Mouse (Mus musculus) cerebellum, adult 2 months (tissue): ENCODE data around the gene Pofut1. TPM values are rescaled to one million over a fixed set of nuclear protein-coding genes. Genes with fewer than 3 reads are reported as not detected.
A peak's percentile ranks its signal among the peaks of the same experiment; 100 is the strongest.

ENCODE experiments used
- DNase-seq, 2 experiments: peaks; one replicate each; pipeline ENCODE4 v3.0.0; 2021
- H3K27ac ChIP-seq: fragments of 200-500 bp; 2 replicates; pipeline ENCODE4 v1.5.1; 2012; ENCODE audit warnings: low read length, control low read depth, inconsistent platforms; ENCODE audit not compliant: insufficient read depth
- H3K27me3 ChIP-seq: fragments of 200-500 bp; 2 replicates; pipeline ENCODE4 v1.6.1; 2012; ENCODE audit warnings: inconsistent platforms, mild to moderate bottlenecking, low read length, moderate library complexity; ENCODE audit not compliant: control insufficient read depth, insufficient read depth
- H3K4me1 ChIP-seq: fragments of 200-500 bp; 2 replicates; pipeline ENCODE4 v1.6.1; 2011; ENCODE audit warnings: low read length; ENCODE audit not compliant: control insufficient read depth, insufficient read depth
- H3K4me3 ChIP-seq: fragments of 200-500 bp; replicated peaks from 2 replicates; pipeline ENCODE3; 2011; ENCODE audit warnings: mild to moderate bottlenecking, low read depth, low read length, control low read depth; ENCODE audit not compliant: insufficient read depth
- CTCF ChIP-seq: fragments of 200-500 bp; IDR thresholded peaks from 2 replicates; pipeline ENCODE4 v1.5.1; 2011; ENCODE audit warnings: low read depth, mild to moderate bottlenecking, control low read depth, low read length, moderate library complexity, borderline replicate concordance; ENCODE audit not compliant: insufficient read depth
- POLR2A ChIP-seq: fragments of 200-500 bp; IDR thresholded peaks from 2 replicates; pipeline ENCODE4 v1.6.1; 2011; ENCODE audit warnings: low read length, control low read depth, borderline replicate concordance; ENCODE audit not compliant: insufficient read depth
- WGBS: fragments of 180-500 bp; shearing (Covaris S2); methylation state at CpG from one replicate; pipeline ENCODE4 v1.1.7; 2018; 5-methylcytosine and 5-hydroxymethylcytosine counted together
- polyA plus RNA-seq: library from polyadenylated mRNA; depleted of rRNA; stranded (reverse); fragments of >200 nt; gene quantifications from 2 replicates; pipeline ENCODE4 v1.2.3, GENCODE M21; 2012

Pofut1 gene
- polyA plus RNA-seq, 1 experiment, result 19.1 TPM

DNA sequence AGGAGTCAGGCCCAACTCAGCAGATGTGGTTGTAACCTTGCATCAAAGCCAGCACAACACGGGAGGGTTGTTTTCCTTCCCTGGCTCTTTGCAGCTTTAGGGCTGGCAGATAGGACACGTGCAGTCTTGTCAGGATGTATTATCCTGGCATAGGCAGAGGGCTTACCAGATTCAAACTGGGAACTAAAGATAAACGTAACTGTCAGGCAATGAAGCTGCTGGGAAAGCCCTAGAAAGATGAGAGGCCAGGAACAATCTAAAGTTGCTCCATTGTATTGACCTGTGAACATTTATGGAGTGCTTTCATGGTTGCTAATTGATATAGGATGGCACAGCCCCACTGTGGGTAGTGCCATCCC is 15.8 kb upstream of the Pofut1 start:
- TF ChIP-seq CTCF, result no peak
- TF ChIP-seq POLR2A, result no peak
- Histone ChIP-seq H3K27ac (peak overlapping the region; percentile 49), H3K4me1 (peaks cover 7% of the 10 kb centered on the region; the same call in 1 of the 2 replicates), H3K27me3 (no peaks in the 10 kb centered on the region), H3K4me3 (peak overlapping the region; percentile 60)
- no peak for DNase-seq
- under 1% methylated on average over 3 of the region's 3 CpGs for WGBS

DNA sequence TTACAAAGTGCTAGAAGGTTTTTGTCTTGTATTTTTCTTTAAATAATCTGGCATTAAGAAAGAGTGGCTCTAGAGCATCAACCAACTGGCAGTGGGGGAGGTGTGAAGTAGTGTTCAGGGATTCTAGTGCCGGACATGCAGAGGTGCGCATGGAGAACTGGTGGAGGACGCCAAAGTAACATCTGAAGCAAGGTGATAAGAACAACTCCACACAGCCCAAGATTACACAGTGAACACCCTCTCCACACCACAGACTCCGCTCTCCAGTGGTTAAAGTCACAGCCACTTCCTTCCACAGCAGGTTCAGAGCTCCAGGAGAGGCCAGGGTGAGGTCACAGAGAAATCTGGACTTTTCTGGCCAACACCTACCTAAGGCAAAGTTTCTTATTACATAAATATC is 13.4 kb upstream of the Pofut1 start:
- H3K4me3 ChIP-seq, result no peak overlapping the region
- no peaks in the 10 kb centered on the region for H3K27me3 ChIP-seq
- WGBS, result 93% methylated on average over 4 of the region's 4 CpGs
- TF ChIP-seq CTCF (no peak), POLR2A (no peak)
- DNase-seq, result no peak
- no peak overlapping the region for H3K27ac ChIP-seq
- H3K4me1 ChIP-seq, result peaks cover 7% of the 10 kb centered on the region; the same call in 1 of the 2 replicates

DNA sequence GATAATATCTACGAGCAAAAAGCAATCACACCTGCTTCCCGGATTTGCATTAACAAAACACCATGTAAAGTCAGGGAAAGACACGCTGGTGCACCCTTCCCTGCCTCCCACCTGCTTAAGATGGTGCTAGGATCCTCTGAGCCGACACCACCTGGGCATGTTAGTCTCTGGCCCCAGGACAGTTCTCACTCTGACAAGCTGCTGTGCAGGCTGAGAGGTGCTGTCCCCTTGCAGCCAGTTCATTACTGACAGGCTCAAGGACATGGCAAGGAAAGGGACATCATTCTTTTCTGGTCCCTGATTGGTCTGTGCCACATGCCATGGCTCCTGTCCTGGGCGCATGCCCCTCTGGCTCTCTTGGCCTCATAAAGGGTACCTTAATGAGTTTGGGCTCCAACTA is 12.8 kb upstream of the Pofut1 start:
- DNase-seq, result no peak
- H3K27ac ChIP-seq, result no peak overlapping the region
- WGBS, result 85% methylated on average over 5 of the region's 5 CpGs

DNA sequence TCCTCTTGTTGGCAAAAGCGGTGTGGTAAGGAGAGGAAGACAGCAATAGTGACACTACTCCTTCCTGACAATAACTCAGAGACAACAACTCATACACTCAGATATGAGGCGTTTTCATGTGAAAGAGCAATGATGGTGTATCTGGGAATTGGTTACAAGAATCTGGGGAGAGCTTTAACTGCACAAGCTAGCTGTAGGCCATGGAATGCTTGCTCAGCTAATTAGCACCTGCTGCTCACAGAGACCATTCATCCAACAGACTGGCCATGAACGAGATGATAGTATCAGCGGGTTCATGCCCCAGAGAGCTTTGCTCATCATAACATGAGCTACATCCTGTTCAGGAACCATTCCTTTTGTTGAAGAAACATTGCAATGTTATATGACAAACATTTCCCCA is 4.1 kb upstream of the Pofut1 start:
- no peaks in the 10 kb centered on the region; the same call in 1 of the 2 replicates for H3K4me1 ChIP-seq
- H3K4me3 ChIP-seq, result no peak overlapping the region
- 69% methylated on average over 4 of the region's 4 CpGs for WGBS
- no peaks in the 10 kb centered on the region; the same call in 1 of the 2 replicates for H3K27me3 ChIP-seq
- no peak overlapping the region for H3K27ac ChIP-seq
- TF ChIP-seq POLR2A, result no peak
- no peak for TF ChIP-seq CTCF
- no peak for DNase-seq

More for the DNA sequence above, 12.8 kb upstream of the Pofut1 start:
- H3K4me1 ChIP-seq, result peaks cover 7% of the 10 kb centered on the region; the same call in 1 of the 2 replicates
- H3K27me3 ChIP-seq, result no peaks in the 10 kb centered on the region
- no peak overlapping the region for H3K4me3 ChIP-seq
- no peak for TF ChIP-seq CTCF
- no peak for TF ChIP-seq POLR2A

DNA sequence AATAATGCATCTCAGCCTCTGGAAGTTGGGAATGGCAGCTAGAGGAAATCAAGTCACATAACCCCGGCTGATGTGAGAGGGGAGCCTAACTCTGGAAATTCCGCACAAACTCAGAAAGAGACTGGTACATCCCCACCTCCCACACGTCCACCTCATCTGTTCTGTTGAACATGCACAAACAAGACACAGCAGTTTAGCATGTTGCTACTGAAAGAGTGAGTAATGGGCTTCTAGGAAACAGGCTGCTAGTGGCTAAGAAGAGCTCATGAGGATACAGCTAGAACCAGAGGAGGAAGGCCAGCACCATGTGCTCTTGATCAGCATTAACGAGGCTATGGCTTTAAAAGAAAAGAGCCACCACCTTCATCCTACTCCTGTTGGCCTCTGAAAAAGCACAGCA is 3.4 kb upstream of the Pofut1 start:
- no peak for TF ChIP-seq CTCF
- no peak for TF ChIP-seq POLR2A
- no peak for DNase-seq
- no peak overlapping the region for H3K27ac ChIP-seq
- H3K27me3 ChIP-seq, result no peaks in the 10 kb centered on the region; the same call in 1 of the 2 replicates
- H3K4me3 ChIP-seq, result no peak overlapping the region
- 75% methylated on average over 4 of the region's 4 CpGs for WGBS
- no peaks in the 10 kb centered on the region; the same call in 1 of the 2 replicates for H3K4me1 ChIP-seq

DNA sequence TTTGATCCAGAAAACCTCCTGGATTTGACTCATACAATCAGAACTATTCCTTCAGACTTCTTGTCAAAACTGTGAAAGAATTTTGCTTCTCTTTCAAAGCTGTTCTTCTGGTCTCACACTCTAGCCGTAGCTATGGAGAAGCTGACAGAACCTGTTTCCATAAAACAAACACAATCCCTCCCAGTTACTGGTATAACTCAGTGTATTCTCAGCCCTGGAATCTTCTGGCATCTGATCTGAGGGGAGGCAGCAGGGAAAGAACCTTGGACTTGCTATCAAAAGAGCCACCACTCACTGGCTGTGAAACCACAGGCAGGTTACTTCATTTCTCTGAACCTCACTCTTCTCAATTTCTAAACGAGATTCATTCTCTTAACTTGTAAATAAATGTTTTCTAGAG is 2.9 kb upstream of the Pofut1 start:
- WGBS, result 65% methylated on average over 2 of the region's 2 CpGs
- TF ChIP-seq CTCF, result no peak
- no peak for TF ChIP-seq POLR2A
- no peak overlapping the region for H3K27ac ChIP-seq

DNA sequence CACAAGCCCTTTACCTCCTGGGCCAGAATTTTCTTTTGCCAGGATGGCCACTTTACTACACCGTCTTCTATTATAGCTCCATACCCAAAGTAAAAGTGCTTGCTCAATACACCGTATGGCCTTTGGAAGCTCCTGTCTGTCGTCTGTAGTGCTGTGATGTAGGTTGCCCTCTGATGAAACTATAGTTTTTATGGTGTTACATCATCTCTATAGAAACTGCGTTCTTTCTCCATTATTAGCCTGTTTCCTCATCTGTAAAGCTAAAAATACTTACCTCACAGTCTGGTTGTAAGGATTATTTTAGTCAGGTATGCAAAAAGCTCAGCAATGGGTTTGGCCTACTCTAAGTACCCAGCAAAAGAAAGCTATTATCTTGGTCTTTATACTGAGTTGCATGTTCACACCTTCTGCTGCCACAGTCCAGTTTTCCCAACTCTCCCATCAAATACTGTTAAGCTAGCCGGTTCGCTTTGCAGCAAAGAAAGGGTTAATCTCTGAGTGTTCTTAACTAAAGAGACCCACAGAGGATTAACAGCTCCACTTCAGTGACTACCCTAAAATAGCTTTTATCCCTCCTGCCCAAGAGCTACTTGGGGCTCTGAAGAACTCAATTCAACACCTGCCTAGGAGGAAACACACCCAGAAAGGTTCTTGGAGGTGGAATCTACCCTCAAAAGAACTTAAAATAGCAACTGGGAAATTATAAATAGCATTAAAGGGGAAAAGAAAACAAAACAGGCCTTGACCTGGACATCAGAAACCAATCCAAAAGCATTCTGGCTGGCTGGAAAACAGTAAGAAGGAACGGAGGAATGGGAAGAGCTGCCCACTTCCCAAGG is 2.1 kb upstream of the Pofut1 start:
- Histone ChIP-seq H3K27me3 (no peaks in the 10 kb centered on the region; the same call in 1 of the 2 replicates), H3K4me3 (peak overlapping the region; percentile 94), H3K27ac (no peak overlapping the region), H3K4me1 (no peaks in the 10 kb centered on the region; the same call in 1 of the 2 replicates)
- no peak for DNase-seq
- 59% methylated on average over 7 of the region's 7 CpGs for WGBS
- TF ChIP-seq CTCF (no peak), POLR2A (no peak)

More for the DNA sequence above, 2.9 kb upstream of the Pofut1 start:
- no peaks in the 10 kb centered on the region; the same call in 1 of the 2 replicates for H3K4me1 ChIP-seq
- H3K4me3 ChIP-seq, result no peak overlapping the region
- no peak for DNase-seq
- H3K27me3 ChIP-seq, result no peaks in the 10 kb centered on the region; the same call in 1 of the 2 replicates

DNA sequence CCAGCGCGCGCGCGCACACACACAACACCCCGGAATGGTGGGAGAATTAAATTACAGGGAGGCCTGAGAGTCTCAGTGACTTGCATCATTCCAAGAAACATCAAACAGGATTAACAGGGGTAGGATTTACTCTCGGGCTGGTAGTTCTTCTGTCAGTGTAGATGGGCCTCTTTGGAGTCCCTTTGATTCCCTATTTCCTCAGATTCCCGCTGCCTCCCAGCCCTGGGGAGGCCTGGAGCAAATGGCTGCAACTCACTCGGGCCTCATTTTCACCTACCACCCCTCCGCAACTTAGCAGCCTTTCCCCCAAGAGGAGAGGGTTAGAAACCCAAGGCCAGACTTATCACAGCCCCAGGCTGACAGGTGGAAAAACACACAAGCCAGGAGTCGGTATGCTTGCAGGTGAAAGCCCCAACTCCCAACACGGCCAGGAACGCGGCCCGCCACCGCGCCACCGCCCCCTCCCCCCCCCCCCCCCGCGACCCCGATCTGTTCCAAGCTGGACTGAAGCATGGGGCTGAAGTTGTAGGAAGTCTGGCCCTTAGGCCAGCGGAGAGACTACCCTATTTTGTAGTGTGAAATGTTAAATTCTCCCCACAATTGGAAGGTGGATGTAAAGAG is 1.4 kb upstream of the Pofut1 start:
- DNase-seq, result no peak
- WGBS, result 5% methylated on average over 22 of the region's 22 CpGs
- Histone ChIP-seq H3K27me3 (no peaks in the 10 kb centered on the region; the same call in 1 of the 2 replicates), H3K4me1 (no peaks in the 10 kb centered on the region; the same call in 1 of the 2 replicates), H3K4me3 (peak overlapping the region; percentile 94), H3K27ac (no peak overlapping the region)
- no peak for TF ChIP-seq POLR2A
- TF ChIP-seq CTCF, result no peak
